Mouse (Mus musculus) limb, embryonic 14.5 days (tissue): ENCODE measurements around the gene Gucy2g. TPM values are rescaled to one million over a fixed set of nuclear protein-coding genes. Genes with fewer than 3 reads are reported as not detected.

ENCODE experiments used
- ATAC-seq: fragments of 200-750 bp; cut with Nextera tagmentation; 2 replicates; pipeline ENCODE4 v1.8.0; 2017; ENCODE audit warnings: low read depth, moderate number of reproducible peaks, moderate TSS enrichment; ENCODE audit not compliant: low FRiP score
- DNase-seq: peaks from one replicate; pipeline ENCODE4 v3.0.0-alpha.2; 2015; ENCODE audit warnings: low spot score
- H3K27ac ChIP-seq: fragments of 300-500 bp; sonication (generic); replicated peaks from 2 replicates; pipeline ENCODE4 v1.5.1; 2014; ENCODE audit warnings: low read depth, mild to moderate bottlenecking, low read length, moderate library complexity, mixed read lengths
- H3K27me3 ChIP-seq: fragments of 300-500 bp; sonication (generic); 2 replicates; pipeline ENCODE4 v1.6.1; 2014; ENCODE audit warnings: low read length, mixed read lengths; ENCODE audit not compliant: control insufficient read depth, insufficient read depth
- H3K36me3 ChIP-seq: fragments of 300-500 bp; sonication (generic); 2 replicates; pipeline ENCODE4 v1.6.1; 2014; ENCODE audit warnings: mild to moderate bottlenecking, low read length, moderate library complexity, mixed read lengths; ENCODE audit not compliant: control insufficient read depth, insufficient read depth
- H3K4me1 ChIP-seq: fragments of 300-500 bp; sonication (generic); 2 replicates; pipeline ENCODE4 v1.6.1; 2014; ENCODE audit warnings: antibody characterized with exemption, low read length, mixed read lengths; ENCODE audit not compliant: control insufficient read depth, insufficient read depth
- H3K4me2 ChIP-seq: fragments of 300-500 bp; sonication (generic); replicated peaks from 2 replicates; pipeline ENCODE4 v1.6.1; 2014; ENCODE audit warnings: low read depth, mild to moderate bottlenecking, low read length, moderate library complexity; ENCODE audit not compliant: severe bottlenecking
- H3K4me3 ChIP-seq: fragments of 300-500 bp; sonication (generic); replicated peaks from 2 replicates; pipeline ENCODE4 v1.5.1; 2014; ENCODE audit warnings: low read length
- H3K9ac ChIP-seq: fragments of 300-500 bp; sonication (generic); 2 replicates; pipeline ENCODE4 v1.6.1; 2014; ENCODE audit warnings: mild to moderate bottlenecking, low read depth, low read length, moderate library complexity; ENCODE audit not compliant: severe bottlenecking
- H3K9me3 ChIP-seq: fragments of 300-500 bp; sonication (generic); 2 replicates; pipeline ENCODE4 v1.6.1; 2016; ENCODE audit warnings: low read length; ENCODE audit not compliant: control insufficient read depth
- POLR2A ChIP-seq: fragments of 200-500 bp; IDR thresholded peaks from 2 replicates; pipeline ENCODE4 v1.8.0; 2012; ENCODE audit warnings: inconsistent platforms, mild to moderate bottlenecking, moderate library complexity, borderline replicate concordance; ENCODE audit not compliant: insufficient read depth, insufficient read length; ENCODE audit errors: extremely low read depth
- WGBS: fragments of 180-500 bp; shearing (Covaris S2); extraction: QIAGEN DNeasy Blood & Tissue Kit; methylation state at CpG from one replicate; pipeline ENCODE4 v1.1.7; 2014; 5-methylcytosine and 5-hydroxymethylcytosine counted together
- polyA plus RNA-seq, 2 experiments: library from polyadenylated mRNA; depleted of rRNA in 1 of 2; stranded (reverse) in 1 of 2; unstranded in 1 of 2; fragments of >200 nt; fragmentation: Nextera tagmentation in 1 of 2; extraction: Ambion mirVana in 1 of 2; gene quantifications; 2 replicates each; pipeline versions ENCODE4 v1.2.1 to v1.2.3; 2012 to 2014

Gucy2g gene
- polyA plus RNA-seq, 2 experiments, result 0.11 TPM; not detected in 1

DNA sequence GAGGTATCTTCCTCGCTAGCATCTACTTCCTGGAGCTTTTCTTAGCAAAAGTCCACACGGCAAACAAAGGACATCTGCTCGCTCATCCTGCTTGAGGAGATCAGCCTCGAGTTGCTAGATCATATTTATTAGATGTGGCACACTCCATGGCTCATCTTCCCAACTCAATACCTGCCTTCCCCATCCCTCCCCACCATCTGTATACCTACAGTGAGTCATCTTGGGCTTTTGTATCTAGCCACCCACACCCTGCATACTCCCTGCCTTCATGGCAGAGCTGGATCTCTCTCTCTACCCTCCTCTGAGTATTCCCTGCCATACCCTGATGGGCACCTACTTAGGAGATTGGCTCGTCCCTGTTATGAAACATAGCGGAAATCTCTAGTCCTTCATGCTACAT is 19.8 kb downstream of the Gucy2g start:
- DNase-seq (no peak), ATAC-seq (no peak)
- Histone ChIP-seq H3K27ac (no peak overlapping the region), H3K4me1 (peaks cover 2% of the 10 kb centered on the region; the same call in 1 of the 2 replicates), H3K4me2 (no peak overlapping the region), H3K36me3 (no peaks in the 10 kb centered on the region), H3K9ac (no peak overlapping the region), H3K4me3 (no peak overlapping the region), H3K27me3 (no peaks in the 10 kb centered on the region), H3K9me3 (no peaks in the 10 kb centered on the region)
- TF ChIP-seq POLR2A, result no peak
- WGBS, result 86% methylated on average over 6 of the region's 6 CpGs

DNA sequence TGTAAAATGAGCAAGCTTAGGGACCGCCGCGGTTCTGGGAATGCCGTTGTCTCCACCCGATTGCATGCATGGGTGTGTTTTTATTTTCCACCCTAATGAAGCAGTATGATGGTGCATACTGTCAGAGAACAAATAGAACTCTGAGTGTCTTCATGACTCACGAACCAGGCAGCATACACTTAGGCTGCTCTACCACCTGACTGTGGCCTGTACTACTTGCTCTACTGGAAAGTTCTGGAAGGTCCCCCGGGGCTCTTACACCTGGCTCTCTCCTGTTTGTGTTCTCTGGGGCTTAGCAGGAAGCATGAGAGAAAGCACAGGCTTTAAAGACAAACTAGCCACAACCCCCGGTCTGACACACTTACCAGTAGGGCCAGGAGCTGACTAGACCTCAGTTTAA is 21.7 kb downstream of the Gucy2g start:
- TF ChIP-seq POLR2A, result no peak
- Histone ChIP-seq H3K36me3 (no peaks in the 10 kb centered on the region), H3K9ac (no peak overlapping the region), H3K4me1 (peaks cover 3% of the 10 kb centered on the region), H3K4me3 (no peak overlapping the region), H3K9me3 (no peaks in the 10 kb centered on the region), H3K27me3 (no peaks in the 10 kb centered on the region), H3K4me2 (no peak overlapping the region), H3K27ac (no peak overlapping the region)
- DNase-seq, result peak; percentile 38
- no peak for ATAC-seq
- 65% methylated on average over 8 of the region's 8 CpGs for WGBS

DNA sequence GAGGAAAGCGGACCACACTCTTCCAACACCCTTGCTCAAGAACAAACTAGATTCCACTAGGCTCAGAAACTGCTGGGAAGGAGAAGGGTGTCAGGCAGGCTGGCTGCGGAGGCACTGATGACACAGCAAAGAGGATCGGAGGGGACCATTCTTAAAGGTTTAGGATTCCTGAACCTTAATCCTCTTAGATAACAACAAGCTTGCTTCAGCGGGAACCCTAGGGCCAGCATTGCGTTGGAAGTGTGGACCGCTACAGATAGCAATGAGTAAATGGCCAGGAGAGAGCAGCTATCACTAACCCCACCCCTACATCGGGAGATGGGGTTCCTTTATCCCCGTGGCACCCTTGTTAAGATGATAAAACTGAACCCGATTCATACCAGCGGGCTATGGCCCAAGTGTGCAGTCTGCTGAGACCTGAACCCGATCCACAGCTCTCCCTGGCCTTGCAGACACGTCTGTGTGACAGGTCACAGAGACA is 22.3 kb downstream of the Gucy2g start:
- ATAC-seq, result peak; percentile 20; the same call in 1 of the 2 replicates
- H3K4me1 ChIP-seq, result peaks cover 5% of the 10 kb centered on the region

DNA sequence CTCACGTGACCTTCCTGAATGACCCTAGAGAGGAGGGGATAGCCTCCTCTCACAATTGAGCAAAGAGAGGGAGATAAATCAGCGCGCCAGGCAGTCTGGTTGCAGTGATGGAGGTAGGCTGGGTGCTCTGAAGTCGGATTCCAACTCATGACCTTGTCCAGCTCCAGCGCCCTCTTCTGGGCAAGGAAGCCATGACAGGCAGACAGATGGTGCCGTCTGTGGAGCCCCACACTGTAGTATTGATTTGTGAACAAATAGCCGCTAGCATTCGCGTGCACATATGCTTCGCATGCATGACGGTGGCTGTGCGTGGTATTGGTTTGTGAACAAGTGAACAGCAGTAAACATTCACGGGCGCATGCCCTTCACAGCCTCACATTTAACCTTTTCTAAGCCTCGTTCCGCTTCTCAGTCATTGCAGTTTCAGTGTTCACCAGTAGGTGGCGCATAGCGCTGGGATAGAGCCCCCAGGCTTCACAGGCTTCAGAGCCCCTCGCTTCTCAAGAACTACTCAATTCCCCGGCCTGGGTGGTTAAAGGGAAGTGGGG is 22.8 kb downstream of the Gucy2g start:
- DNase-seq (peak; percentile 86), ATAC-seq (peak; percentile 79)
- H3K4me2 ChIP-seq, result peak overlapping the region; percentile 58
- H3K4me1 ChIP-seq, result peaks cover 5% of the 10 kb centered on the region
- no peaks in the 10 kb centered on the region for H3K36me3 ChIP-seq
- H3K27me3 ChIP-seq, result no peaks in the 10 kb centered on the region
- H3K4me3 ChIP-seq, result peak overlapping the region; percentile 36
- TF ChIP-seq POLR2A, result no peak
- no peak overlapping the region for H3K27ac ChIP-seq
- peak overlapping the region; percentile 52 for H3K9ac ChIP-seq
- WGBS, result 2% methylated on average over 20 of the region's 20 CpGs
- no peaks in the 10 kb centered on the region for H3K9me3 ChIP-seq

More for the DNA sequence above, 22.3 kb downstream of the Gucy2g start:
- H3K27me3 ChIP-seq, result no peaks in the 10 kb centered on the region
- H3K4me3 ChIP-seq, result peak overlapping the region; percentile 36
- H3K9ac ChIP-seq, result peak overlapping the region; percentile 52
- H3K36me3 ChIP-seq, result no peaks in the 10 kb centered on the region
- no peak for DNase-seq
- no peak overlapping the region for H3K27ac ChIP-seq
- H3K4me2 ChIP-seq, result peak overlapping the region; percentile 58
- no peak for TF ChIP-seq POLR2A
- 25% methylated on average over 12 of the region's 12 CpGs for WGBS
- H3K9me3 ChIP-seq, result no peaks in the 10 kb centered on the region

DNA sequence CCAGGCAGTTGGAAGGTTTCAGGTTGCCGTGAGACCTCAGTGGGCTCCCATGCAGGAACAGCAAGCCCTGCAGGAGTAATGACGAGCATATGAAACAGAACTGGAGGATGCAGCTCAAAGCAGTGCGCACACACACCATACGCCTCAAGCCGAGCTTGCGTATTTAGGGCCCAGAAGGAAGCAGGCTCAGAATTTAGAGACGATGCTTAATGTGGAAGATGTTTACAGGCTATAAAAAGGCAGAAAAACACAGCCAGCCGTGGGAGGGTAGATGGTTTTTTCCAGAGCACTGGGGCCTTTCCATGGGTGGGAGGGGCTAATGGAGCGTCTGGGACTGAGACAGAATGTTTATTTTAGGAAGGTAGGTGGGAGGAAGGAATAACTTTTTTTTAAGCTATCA is 23.7 kb downstream of the Gucy2g start:
- Histone ChIP-seq H3K9me3 (no peaks in the 10 kb centered on the region), H3K9ac (no peak overlapping the region), H3K27me3 (no peaks in the 10 kb centered on the region), H3K4me1 (peaks cover 5% of the 10 kb centered on the region), H3K36me3 (no peaks in the 10 kb centered on the region), H3K27ac (no peak overlapping the region), H3K4me2 (no peak overlapping the region), H3K4me3 (no peak overlapping the region)
- ATAC-seq, result no peak
- no peak for DNase-seq
- no peak for TF ChIP-seq POLR2A
- WGBS, result 50% methylated on average over 9 of the region's 9 CpGs

DNA sequence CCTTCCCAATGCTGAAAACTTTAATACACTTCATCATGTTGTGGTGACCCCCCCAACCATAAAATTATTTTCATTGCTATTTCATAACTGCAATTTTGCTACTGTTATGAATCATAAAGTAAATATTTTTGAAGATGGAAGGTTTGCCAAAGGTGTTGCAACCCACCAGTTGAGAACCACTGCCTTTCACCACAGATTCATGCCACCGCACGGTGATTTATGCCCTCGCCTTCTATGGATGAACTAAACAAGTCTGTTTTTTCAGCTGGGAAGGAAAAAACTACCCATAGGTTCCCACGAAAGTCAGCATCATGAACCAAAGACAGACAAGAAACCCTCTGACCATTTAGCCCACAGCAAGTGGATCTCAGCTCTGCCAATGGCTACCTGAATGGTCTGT is 24.2 kb downstream of the Gucy2g start:
- Histone ChIP-seq H3K4me3 (no peak overlapping the region), H3K9me3 (no peaks in the 10 kb centered on the region), H3K27ac (no peak overlapping the region), H3K9ac (no peak overlapping the region), H3K27me3 (no peaks in the 10 kb centered on the region), H3K4me2 (no peak overlapping the region), H3K36me3 (no peaks in the 10 kb centered on the region), H3K4me1 (peaks cover 5% of the 10 kb centered on the region)
- 84% methylated on average over 4 of the region's 4 CpGs for WGBS
- DNase-seq (no peak), ATAC-seq (no peak)
- TF ChIP-seq POLR2A, result no peak
